Mouse (Mus musculus) embryonic facial prominence, embryonic 15.5 days (tissue): ENCODE data around the gene Gm2075. TPM values are rescaled to one million over a fixed set of nuclear protein-coding genes. Genes with fewer than 3 reads are reported as not detected.
"Not testable (repeated sequence)": the region's sequence is repeated elsewhere in the genome, so short reads cannot be mapped to it uniquely, and the experiment has no call there.

Experiments
- ATAC-seq: fragments of 200-750 bp; cut with Nextera tagmentation; 2 replicates; pipeline ENCODE4 v1.8.0; 2017; ENCODE audit warnings: low read depth, moderate TSS enrichment; ENCODE audit not compliant: insufficient number of reproducible peaks, low FRiP score, low TSS enrichment
- H3K27ac ChIP-seq: fragments of 300-500 bp; sonication (generic); replicated peaks from 2 replicates; pipeline ENCODE4 v1.5.1; 2015; ENCODE audit warnings: mild to moderate bottlenecking, inconsistent platforms
- H3K27me3 ChIP-seq: fragments of 300-500 bp; sonication (generic); 2 replicates; pipeline ENCODE4 v1.6.1; 2015; ENCODE audit warnings: inconsistent platforms
- H3K36me3 ChIP-seq: fragments of 300-500 bp; sonication (generic); 2 replicates; pipeline ENCODE4 v1.6.1; 2015; ENCODE audit warnings: mild to moderate bottlenecking, inconsistent platforms
- H3K4me1 ChIP-seq: fragments of 300-500 bp; sonication (generic); 2 replicates; pipeline ENCODE4 v1.6.1; 2015; ENCODE audit warnings: inconsistent platforms
- H3K4me2 ChIP-seq: fragments of 300-500 bp; sonication (generic); replicated peaks from 2 replicates; pipeline ENCODE4 v1.6.1; 2015; ENCODE audit warnings: mild to moderate bottlenecking, inconsistent platforms
- H3K4me3 ChIP-seq: fragments of 300-500 bp; sonication (generic); replicated peaks from 2 replicates; pipeline ENCODE4 v1.5.1; 2015; ENCODE audit warnings: mild to moderate bottlenecking, inconsistent platforms
- H3K9ac ChIP-seq: fragments of 300-500 bp; sonication (generic); 2 replicates; pipeline ENCODE4 v1.6.1; 2015; ENCODE audit warnings: inconsistent platforms
- H3K9me3 ChIP-seq: fragments of 300-500 bp; sonication (generic); replicated peaks from 2 replicates; pipeline ENCODE4 v1.6.1; 2016; ENCODE audit warnings: inconsistent platforms
- WGBS: fragments of 180-500 bp; shearing (Covaris S2); methylation state at CpG from one replicate; pipeline ENCODE4 v1.1.7; 2015; 5-methylcytosine and 5-hydroxymethylcytosine counted together
- polyA plus RNA-seq: library from polyadenylated mRNA; unstranded; fragments of >200 nt; fragmentation: Nextera tagmentation; extraction: Ambion mirVana; gene quantifications from 2 replicates; pipeline ENCODE4 v1.2.1, GENCODE M21; 2015

Gene Gm2075
- not detected in 2 replicates for polyA plus RNA-seq

DNA sequence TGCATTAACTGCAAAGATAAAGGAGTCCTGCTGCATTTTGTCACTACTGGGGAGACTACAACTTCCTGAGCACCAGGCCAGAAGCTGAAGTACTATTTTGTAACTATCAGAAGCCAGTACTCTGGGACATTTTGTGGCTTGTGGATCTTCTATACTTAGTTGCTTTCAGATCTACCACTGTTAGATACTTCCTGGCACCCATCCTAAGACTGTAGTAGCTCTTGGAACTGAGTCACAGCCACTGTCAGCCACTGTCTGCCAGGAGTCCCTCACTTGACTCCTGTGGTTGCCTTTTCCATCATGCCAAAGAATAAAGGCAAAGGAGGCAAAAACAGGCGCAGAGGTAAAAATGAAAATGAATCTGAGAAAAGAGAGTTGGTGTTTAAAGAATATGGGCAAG is at the start of gene Gm2075:
Gene Gm2075 (plus strand): TSS at position 301 of the 400 bp plus-strand sequence.
- H3K9ac ChIP-seq, ATAC-seq, H3K4me3 ChIP-seq, H3K27ac ChIP-seq, H3K9me3 ChIP-seq, H3K4me2 ChIP-seq, H3K4me1 ChIP-seq, H3K27me3 ChIP-seq, H3K36me3 ChIP-seq: not testable (repeated sequence)
- no CpG with 5 or more reads among the region's 1 CpGs for WGBS

- H3K4me3 ChIP-seq, H3K27ac ChIP-seq, H3K4me1 ChIP-seq, H3K27me3 ChIP-seq, H3K4me2 ChIP-seq, H3K9ac ChIP-seq, H3K36me3 ChIP-seq, ATAC-seq, H3K9me3 ChIP-seq: not testable (repeated sequence)
Observed at GRCm38 (mm10) chr12:87984000-87984399, 27.6 kb upstream of the Gm2075 start.

DNA sequence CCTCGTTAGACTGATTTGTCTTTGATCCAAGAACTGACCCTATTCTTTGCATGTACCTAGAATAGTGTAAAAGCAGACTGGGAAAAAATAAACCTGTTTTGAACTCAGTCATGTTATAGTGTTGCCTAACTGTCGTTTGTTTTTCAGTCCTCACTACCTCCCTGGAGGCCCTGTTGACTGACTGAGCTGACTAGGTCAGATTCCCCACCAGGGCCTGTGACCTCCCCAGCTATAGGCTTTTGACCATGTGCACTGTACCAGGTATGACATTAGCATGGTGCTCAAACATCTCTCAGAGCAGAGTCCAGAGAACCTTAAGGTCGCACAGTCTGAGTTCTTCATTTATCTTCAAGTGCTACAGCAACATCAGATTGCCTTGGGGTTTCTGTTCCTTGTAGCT is 7.5 kb upstream of the Gm2075 start:
- not testable (repeated sequence) for H3K27me3 ChIP-seq, H3K36me3 ChIP-seq, H3K9ac ChIP-seq, H3K27ac ChIP-seq, H3K4me3 ChIP-seq, ATAC-seq, H3K4me2 ChIP-seq, H3K9me3 ChIP-seq, H3K4me1 ChIP-seq
- 62% methylated on average over 3 of the region's 3 CpGs for WGBS

- not testable (repeated sequence) for H3K36me3 ChIP-seq, H3K4me3 ChIP-seq, H3K9me3 ChIP-seq, H3K4me2 ChIP-seq, H3K27me3 ChIP-seq, H3K4me1 ChIP-seq, ATAC-seq, H3K27ac ChIP-seq, H3K9ac ChIP-seq
- WGBS = 69% methylated on average over 2 of the region's 2 CpGs
Observed at GRCm38 (mm10) chr12:88018671-88019070, 7.0 kb downstream of the Gm2075 start, which contains the start of gene Gm6803. Gene Gm6803, minus strand, starts transcription at chr12:88018771.

DNA sequence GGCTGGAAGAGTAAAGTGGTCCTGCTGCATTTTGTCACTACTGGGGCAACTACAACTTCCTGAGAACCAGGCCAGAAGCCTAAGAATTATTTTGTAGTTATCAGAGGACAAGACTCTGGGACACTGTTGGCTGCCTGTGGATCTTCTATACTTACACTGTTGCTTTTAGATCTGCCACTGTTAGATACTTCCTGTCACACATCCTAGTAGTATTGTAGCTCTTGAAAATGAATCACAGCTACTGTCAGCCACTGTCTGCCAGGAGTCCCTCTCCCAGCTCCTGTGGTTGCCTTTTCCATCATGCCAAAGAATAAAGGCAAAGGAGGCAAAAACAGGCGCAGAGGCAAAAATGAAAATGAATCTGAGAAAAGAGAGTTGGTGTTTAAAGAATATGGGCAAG is 15.1 kb downstream of the Gm2075 start, which contains the start of gene Gm2056:
Gene Gm2056 (plus strand): TSS at position 301 of the 400 bp plus-strand sequence.
- not testable (repeated sequence) for H3K9me3 ChIP-seq, H3K9ac ChIP-seq, H3K27ac ChIP-seq, H3K4me1 ChIP-seq, ATAC-seq, H3K4me3 ChIP-seq, H3K27me3 ChIP-seq, H3K4me2 ChIP-seq, H3K36me3 ChIP-seq
- 75% methylated on average over 1 of the region's 1 CpGs for WGBS

DNA sequence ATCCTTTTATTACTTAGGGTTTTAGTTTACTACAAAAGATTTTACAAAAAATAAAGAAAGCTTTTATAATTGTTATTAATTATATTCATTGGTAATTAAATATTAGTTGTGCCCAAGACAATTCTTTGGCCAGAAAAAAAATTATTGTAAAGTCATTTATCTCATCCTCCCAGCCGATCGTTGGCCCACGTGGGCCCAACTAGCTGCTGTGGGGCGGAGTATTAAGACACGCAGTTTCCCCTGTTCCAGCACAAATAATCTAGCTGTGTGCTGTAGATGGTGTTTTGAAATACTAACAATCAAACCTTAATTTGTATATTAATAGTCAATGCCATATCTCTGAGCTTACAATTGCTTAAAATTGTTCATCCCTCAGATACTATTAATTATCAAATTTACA is 20.6 kb downstream of the Gm2075 start:
- not testable (repeated sequence) for H3K4me2 ChIP-seq, H3K4me1 ChIP-seq, H3K9me3 ChIP-seq, H3K27ac ChIP-seq, H3K27me3 ChIP-seq, H3K4me3 ChIP-seq, ATAC-seq, H3K9ac ChIP-seq, H3K36me3 ChIP-seq
- 88% methylated on average over 5 of the region's 5 CpGs for WGBS

GRCm38 (mm10) chr12:88039062-88039461 is 27.4 kb downstream of the Gm2075 start:
- H3K36me3 ChIP-seq, H3K9me3 ChIP-seq, H3K27ac ChIP-seq, H3K9ac ChIP-seq, H3K4me2 ChIP-seq, H3K4me1 ChIP-seq, ATAC-seq, H3K4me3 ChIP-seq, H3K27me3 ChIP-seq: not testable (repeated sequence)

DNA sequence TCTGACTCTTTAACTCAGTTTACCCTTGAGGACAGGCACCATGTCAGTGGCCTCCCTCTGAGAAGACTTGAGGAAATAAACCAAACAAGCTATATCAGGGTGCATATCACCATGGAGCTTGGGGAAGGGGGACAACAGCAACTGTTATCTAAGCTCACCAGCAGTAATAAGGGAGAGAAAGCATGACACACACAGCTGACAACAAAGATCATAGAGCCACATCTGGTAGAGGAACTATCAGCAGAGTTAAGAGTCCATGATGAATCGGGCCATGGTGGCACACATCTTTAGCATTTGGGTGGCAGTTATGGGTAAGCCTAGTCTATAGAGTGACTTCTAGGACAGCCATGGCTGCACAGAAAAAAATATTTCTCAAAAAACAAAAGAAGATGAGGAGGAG is 28.1 kb downstream of the Gm2075 start:
- ATAC-seq, H3K9ac ChIP-seq, H3K27ac ChIP-seq, H3K4me3 ChIP-seq, H3K9me3 ChIP-seq, H3K4me1 ChIP-seq, H3K36me3 ChIP-seq, H3K4me2 ChIP-seq, H3K27me3 ChIP-seq: not testable (repeated sequence)
- 95% methylated on average over 1 of the region's 1 CpGs for WGBS

- H3K9ac ChIP-seq, H3K4me3 ChIP-seq, ATAC-seq, H3K4me1 ChIP-seq, H3K27ac ChIP-seq, H3K9me3 ChIP-seq, H3K4me2 ChIP-seq, H3K27me3 ChIP-seq, H3K36me3 ChIP-seq: not testable (repeated sequence)
- 44% methylated on average over 1 of the region's 1 CpGs for WGBS
Observed at GRCm38 (mm10) chr12:88045226-88045625, 33.6 kb downstream of the Gm2075 start.

Other genes with a start within 250 kb of the Gm2075 start
- gene Gm21319, start 236.1 kb upstream of the Gm2075 start, polyA plus RNA-seq = not detected in 2 replicates
- gene Gm21936, start 216.3 kb upstream of the Gm2075 start, polyA plus RNA-seq = not detected in 2 replicates
- not detected in 2 replicates for gene BB287469, start 195.3 kb upstream of the Gm2075 start, polyA plus RNA-seq
- not detected in 2 replicates for gene Gm2001, start 169.5 kb upstream of the Gm2075 start, polyA plus RNA-seq
- not detected in 2 replicates for gene Gm2016, start 137.8 kb upstream of the Gm2075 start, polyA plus RNA-seq
- not detected in 2 replicates for gene Gm2022, start 116.5 kb upstream of the Gm2075 start, polyA plus RNA-seq
- not detected in 2 replicates for gene Gm2035, start 92.0 kb upstream of the Gm2075 start, polyA plus RNA-seq
- not detected in 2 replicates for gene Gm2042, start 57.8 kb upstream of the Gm2075 start, polyA plus RNA-seq
- gene Gm6803, start 6.9 kb downstream of the Gm2075 start, polyA plus RNA-seq = not detected in 2 replicates
- gene Gm2056, start 15.2 kb downstream of the Gm2075 start, polyA plus RNA-seq = not detected in 2 replicates
- gene Gm16368, start 71.8 kb downstream of the Gm2075 start, polyA plus RNA-seq = not detected in 2 replicates
- 0.17 TPM in 1 of 2 replicates, not detected in the other for gene Gm10436, start 170.3 kb downstream of the Gm2075 start, polyA plus RNA-seq
- not detected in 2 replicates for gene Gm8332, start 238.3 kb downstream of the Gm2075 start, polyA plus RNA-seq